Mouse (Mus musculus) G1E (cell line): ENCODE results near the gene Palm3.

Experiments
- CTCF ChIP-seq: IDR thresholded peaks from 2 replicates; pipeline ENCODE4 v1.5.1; 2012; ENCODE audit warnings: low read depth, low read length, inconsistent platforms, mixed read lengths
- GATA1 ChIP-seq: IDR thresholded peaks from 2 replicates; pipeline ENCODE4 v1.6.1; 2012; ENCODE audit warnings: borderline replicate concordance, low read length, inconsistent platforms, mixed read lengths
- POLR2AphosphoS5 ChIP-seq: IDR thresholded peaks from 2 replicates; pipeline ENCODE4 v1.6.1; 2012; ENCODE audit warnings: low read depth, low read length, inconsistent platforms; ENCODE audit not compliant: insufficient replicate concordance

GRCm38 (mm10) chr8:83980250-83980649, 41.0 kb upstream of the Palm3 start:
- TF ChIP-seq CTCF: no peak
- TF ChIP-seq POLR2AphosphoS5: no peak
- TF ChIP-seq GATA1: no peak
